Comparison of ENCODE assay signal across 8 mouse cellular contexts in the genomic region with DNA sequence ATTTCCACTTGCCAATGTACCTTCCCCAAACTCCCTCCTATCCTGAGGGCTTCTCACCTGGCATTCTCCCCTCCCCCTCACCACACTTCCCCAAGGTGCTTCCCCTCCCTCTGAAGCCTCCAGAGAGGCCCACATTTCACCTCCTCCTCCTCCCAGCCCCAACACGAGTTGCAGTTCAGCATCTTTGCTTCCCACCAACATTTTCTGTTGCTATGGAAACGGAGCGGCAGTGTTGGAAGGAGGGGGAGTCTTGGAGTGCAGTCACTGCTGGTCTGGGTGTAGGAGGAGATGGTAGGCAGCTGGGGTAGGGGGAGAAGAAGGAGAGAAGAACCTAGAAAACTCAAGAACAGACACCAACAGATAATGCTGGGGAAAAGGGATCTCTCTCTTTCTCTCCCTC.
A peak's percentile ranks its signal among the peaks of the same experiment; 100 is the strongest.
DNase-seq lines count a peak whose midpoint lies in the region; ATAC-seq lines count a peak whose summit lies in the region.
"Had no signal": no experiment of that assay in that cellular context is flagged by ENCODE, and none has a peak within 500 bp of the region (broad histone marks: within the 10 kb centered on the region; RNA-seq: fewer than 3 reads in every experiment).

No protein-coding gene starts in this region.

- H3K4me3 ChIP-seq in embryonic facial prominence, embryonic 15.5 days (replicated peaks), result no peak overlapping the region
- no peak overlapping the region for H3K4me3 ChIP-seq in neural tube, embryonic 13.5 days
- no peak overlapping the region for H3K4me3 ChIP-seq in liver, embryonic 11.5 days (ENCODE audit: low read depth, low read length)

- ATAC-seq in embryonic facial prominence, embryonic 15.5 days (ENCODE audit: insufficient number of reproducible peaks, low FRiP score, low TSS enrichment, low read depth), result 0 out of 2 replicates have a peak, but pooled peaks have one; percentile 57
- ATAC-seq in neural tube, embryonic 13.5 days (ENCODE audit: low read depth), result peak; percentile 80; the same call in 1 of the 2 replicates
- no peak for ATAC-seq in liver, embryonic 11.5 days (replicated peaks; ENCODE audit: low FRiP score)

- H3K27ac ChIP-seq in embryonic facial prominence, embryonic 15.5 days (replicated peaks), result no peak overlapping the region
- no peak overlapping the region for H3K27ac ChIP-seq in neural tube, embryonic 13.5 days (replicated peaks)
- no peak overlapping the region for H3K27ac ChIP-seq in liver, embryonic 11.5 days (ENCODE audit: low read depth, low read length)

- H3K9ac ChIP-seq in embryonic facial prominence, embryonic 15.5 days, result no peak overlapping the region
- no peak overlapping the region for H3K9ac ChIP-seq in neural tube, embryonic 13.5 days
- no peak overlapping the region for H3K9ac ChIP-seq in liver, embryonic 11.5 days (ENCODE audit: low read depth, low read length)

- no peaks in the 10 kb centered on the region for H3K9me3 ChIP-seq in embryonic facial prominence, embryonic 15.5 days (replicated peaks)
- 0 out of 2 replicates have a peak, but pooled peaks cover 4% of the 10 kb centered on the region for H3K9me3 ChIP-seq in neural tube, embryonic 13.5 days
- peaks cover 3% of the 10 kb centered on the region; the same call in 1 of the 2 replicates for H3K9me3 ChIP-seq in liver, embryonic 11.5 days (ENCODE audit: control insufficient read depth, low read length)

- no peaks in the 10 kb centered on the region for H3K27me3 ChIP-seq in embryonic facial prominence, embryonic 15.5 days
- H3K27me3 ChIP-seq in neural tube, embryonic 13.5 days, result no peaks in the 10 kb centered on the region
- H3K27me3 ChIP-seq in liver, embryonic 11.5 days (replicated peaks; ENCODE audit: control insufficient read depth, insufficient read depth, low read length), result no peaks in the 10 kb centered on the region

- DNase-seq in embryo, embryonic 10 days (ENCODE audit: low spot score), result peak; percentile 65
- peak; percentile 57 to 76 for DNase-seq in left cerebral cortex, adult 18-20 months (ENCODE audit: low spot score in 2 of 2)
- DNase-seq in heart, postnatal 36 days, result no peak
- DNase-seq in urinary bladder, postnatal 25 days (ENCODE audit: low spot score), result no peak
- no peak for DNase-seq in liver, embryonic 11.5 days (ENCODE audit: low spot score)
- DNase-seq: kidney, adult 18-20 months had no signal

- no peak overlapping the region for H3K4me2 ChIP-seq in embryonic facial prominence, embryonic 15.5 days (replicated peaks)
- H3K4me2 ChIP-seq in neural tube, embryonic 13.5 days, result no peak overlapping the region
- H3K4me2 ChIP-seq in liver, embryonic 11.5 days, result no peak overlapping the region

- no peaks in the 10 kb centered on the region for H3K36me3 ChIP-seq in embryonic facial prominence, embryonic 15.5 days
- H3K36me3 ChIP-seq in neural tube, embryonic 13.5 days, result no peaks in the 10 kb centered on the region
- no peaks in the 10 kb centered on the region for H3K36me3 ChIP-seq in liver, embryonic 11.5 days (ENCODE audit: control insufficient read depth, insufficient read depth, low read length)

- no peaks in the 10 kb centered on the region for H3K4me1 ChIP-seq in embryonic facial prominence, embryonic 15.5 days
- H3K4me1 ChIP-seq in neural tube, embryonic 13.5 days (replicated peaks), result peaks cover 13% of the 10 kb centered on the region
- H3K4me1 ChIP-seq in liver, embryonic 11.5 days (replicated peaks; ENCODE audit: control insufficient read depth, insufficient read depth, low read length), result no peaks in the 10 kb centered on the region

- intact Hi-C loops in heart, postnatal 36 days (cut with DNase I), result no loop called here

- WGBS in embryonic facial prominence, embryonic 15.5 days, result 18% methylated on average over 3 of the region's 3 CpGs
- 13% methylated on average over 3 of the region's 3 CpGs for WGBS in neural tube, embryonic 13.5 days
- 32% methylated on average over 3 of the region's 3 CpGs for WGBS in liver, embryonic 11.5 days

Comparison
In these comparisons a context has a peak if more than half of its experiments do, and no peak if none do; other contexts are left out.
1. DNase-seq: peak in embryo, embryonic 10 days (single experiment) and left cerebral cortex, adult 18-20 months (2 of 2); none in heart, postnatal 36 days (0 of 2), urinary bladder, postnatal 25 days (single experiment) and liver, embryonic 11.5 days (single experiment).